Mouse (Mus musculus) bone marrow macrophage, adult 2 months (primary cell): Measurements from ENCODE around the gene Ifit2.

ENCODE experiments used
- CTCF ChIP-seq: IDR thresholded peaks from 2 replicates; pipeline ENCODE4 v1.5.1; 2012; ENCODE audit warnings: low read depth, mild to moderate bottlenecking, low read length, moderate library complexity
- POLR2A ChIP-seq: IDR thresholded peaks from 2 replicates; pipeline ENCODE4 v1.6.1; 2012; ENCODE audit warnings: mild to moderate bottlenecking, low read depth, low read length, borderline replicate concordance

GRCm38 (mm10) chr19:34596811-34597210 lies 46.3 kb downstream of the Ifit2 start:
- no peak for TF ChIP-seq POLR2A
- no peak for TF ChIP-seq CTCF
